Mouse (Mus musculus) midbrain, embryonic 15.5 days (tissue): ENCODE measurements at regions not wholly inside any gene's neighbourhood (a gene's known extent, or its start where the extent isn't known, plus 50 kb on each side); places are given as distances from the start of the nearest gene placed in this dataset.
"Not testable (repeated sequence)": the region's sequence is repeated elsewhere in the genome, so short reads cannot be mapped to it uniquely, and the experiment has no call there.

ENCODE experiments used
- ATAC-seq: fragments of 200-750 bp; cut with Nextera tagmentation; replicated peaks from 2 replicates; pipeline ENCODE4 v1.8.0; 2017; ENCODE audit warnings: moderate TSS enrichment
- H3K27ac ChIP-seq: fragments of 300-500 bp; sonication (generic); 2 replicates; pipeline ENCODE4 v1.5.1; 2015; ENCODE audit warnings: mild to moderate bottlenecking, inconsistent platforms
- H3K27me3 ChIP-seq: fragments of 300-500 bp; sonication (generic); replicated peaks from 2 replicates; pipeline ENCODE4 v1.6.1; 2015; ENCODE audit warnings: inconsistent platforms
- H3K36me3 ChIP-seq: fragments of 300-500 bp; sonication (generic); replicated peaks from 2 replicates; pipeline ENCODE4 v1.6.1; 2015; ENCODE audit warnings: inconsistent platforms
- H3K4me1 ChIP-seq: fragments of 300-500 bp; sonication (generic); 2 replicates; pipeline ENCODE4 v1.6.1; 2015; ENCODE audit warnings: inconsistent platforms
- H3K4me2 ChIP-seq: fragments of 300-500 bp; sonication (generic); 2 replicates; pipeline ENCODE4 v1.6.1; 2015; ENCODE audit warnings: inconsistent platforms, mild to moderate bottlenecking, moderate library complexity
- H3K4me3 ChIP-seq: fragments of 300-500 bp; sonication (generic); 2 replicates; pipeline ENCODE4 v1.5.1; 2015; ENCODE audit warnings: mild to moderate bottlenecking, inconsistent platforms
- H3K9ac ChIP-seq: fragments of 300-500 bp; sonication (generic); 2 replicates; pipeline ENCODE4 v1.6.1; 2015; ENCODE audit warnings: mild to moderate bottlenecking, inconsistent platforms
- H3K9me3 ChIP-seq: fragments of 300-500 bp; sonication (generic); 2 replicates; pipeline ENCODE4 v1.6.1; 2016; ENCODE audit warnings: inconsistent platforms
- WGBS: fragments of 180-500 bp; shearing (Covaris S2); methylation state at CpG from one replicate; pipeline ENCODE4 v1.1.7; 2015; ENCODE audit warnings: mixed read lengths; 5-methylcytosine and 5-hydroxymethylcytosine counted together

DNA sequence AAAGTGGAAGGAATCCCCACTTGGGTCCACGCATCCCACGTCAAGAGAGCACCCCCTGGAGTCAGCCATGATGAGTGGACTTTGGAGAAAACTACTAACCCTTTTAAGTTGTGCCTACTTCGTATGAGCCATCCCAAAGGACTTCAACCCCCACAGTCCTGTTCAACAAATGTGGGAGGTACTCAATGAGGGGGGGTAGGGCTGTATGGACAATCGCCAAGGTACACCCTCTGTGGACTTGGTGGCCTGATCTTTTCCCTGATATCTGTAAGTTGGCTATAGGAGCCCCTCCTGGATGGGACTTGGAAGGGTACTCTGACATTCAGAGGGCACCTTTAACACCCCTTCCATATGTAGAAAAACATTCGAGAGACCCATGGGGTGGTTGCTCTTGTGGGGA, 256.5 kb upstream of the Olfr161 start:
- H3K27ac ChIP-seq, H3K4me1 ChIP-seq, H3K36me3 ChIP-seq, H3K4me2 ChIP-seq, H3K9ac ChIP-seq, ATAC-seq, H3K4me3 ChIP-seq, H3K27me3 ChIP-seq, H3K9me3 ChIP-seq: not testable (repeated sequence)
- WGBS: 83% methylated on average over 5 of the region's 5 CpGs

GRCm38 (mm10) chr16:3343372-3343771, 247.5 kb upstream of the Olfr161 start:
- not testable (repeated sequence) for H3K9me3 ChIP-seq, H3K4me3 ChIP-seq, H3K36me3 ChIP-seq, H3K27me3 ChIP-seq, H3K4me1 ChIP-seq, H3K4me2 ChIP-seq, H3K9ac ChIP-seq, H3K27ac ChIP-seq, ATAC-seq
- WGBS: 30% methylated on average over 4 of the region's 4 CpGs

GRCm38 (mm10) chr16:3344725-3345380, 246.0 kb upstream of the Olfr161 start:
- not testable (repeated sequence) for H3K36me3 ChIP-seq, H3K27ac ChIP-seq, H3K9me3 ChIP-seq, H3K4me3 ChIP-seq, H3K4me2 ChIP-seq, H3K9ac ChIP-seq, H3K27me3 ChIP-seq, ATAC-seq, H3K4me1 ChIP-seq
- no CpG with 5 or more reads among the region's 1 CpGs for WGBS

DNA sequence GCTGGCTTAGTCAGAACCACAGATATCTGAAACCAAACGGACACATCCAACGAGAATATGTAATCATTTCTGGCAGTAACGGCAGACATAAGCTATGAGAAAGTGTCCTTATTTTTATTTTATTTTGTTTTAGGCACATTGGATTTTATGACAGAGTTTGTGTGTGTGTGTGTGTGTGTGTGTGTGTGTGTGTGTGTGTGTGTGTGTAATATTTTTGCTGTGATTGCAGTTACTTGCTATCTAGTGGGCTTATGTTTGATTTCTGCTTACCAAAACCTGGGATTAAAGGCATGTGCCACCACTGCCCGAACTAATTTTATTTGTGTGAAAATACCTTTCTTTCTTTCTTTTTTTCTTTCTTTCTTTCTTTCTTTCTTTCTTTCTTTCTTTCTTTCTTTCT, 241.5 kb upstream of the Olfr161 start:
- ATAC-seq, H3K9ac ChIP-seq: not testable (repeated sequence)
- WGBS: 78% methylated on average over 1 of the region's 4 CpGs

GRCm38 (mm10) chr16:3349850-3350547, 240.8 kb upstream of the Olfr161 start:
- not testable (repeated sequence) for H3K9ac ChIP-seq, H3K4me2 ChIP-seq, H3K36me3 ChIP-seq, H3K4me3 ChIP-seq, H3K27me3 ChIP-seq, H3K4me1 ChIP-seq, H3K27ac ChIP-seq, H3K9me3 ChIP-seq
- ATAC-seq: 0 out of 2 replicates have a peak, but pooled peaks have one; percentile 45
- 42% methylated on average over 3 of the region's 4 CpGs for WGBS

More for the DNA sequence above, 241.5 kb upstream of the Olfr161 start:
- not testable (repeated sequence) for H3K9me3 ChIP-seq, H3K4me3 ChIP-seq, H3K36me3 ChIP-seq, H3K4me1 ChIP-seq, H3K27me3 ChIP-seq, H3K27ac ChIP-seq, H3K4me2 ChIP-seq

- H3K9ac ChIP-seq, H3K36me3 ChIP-seq, H3K4me1 ChIP-seq, H3K27ac ChIP-seq, H3K9me3 ChIP-seq, H3K4me3 ChIP-seq, H3K27me3 ChIP-seq, H3K4me2 ChIP-seq: not testable (repeated sequence)
- WGBS: 65% methylated on average over 7 of the region's 7 CpGs
- ATAC-seq: peak; percentile 79
Measured at GRCm38 (mm10) chr16:3350668-3351507, 240.0 kb upstream of the Olfr161 start.

- 75% methylated on average over 3 of the region's 3 CpGs for WGBS
- peak; percentile 63; the same call in 1 of the 2 replicates for ATAC-seq
- H3K27ac ChIP-seq: not testable (repeated sequence)
Measured at GRCm38 (mm10) chr16:3351508-3352046, 239.3 kb upstream of the Olfr161 start.

More at GRCm38 (mm10) chr16:3351508-3352046, 239.3 kb upstream of the Olfr161 start:
- not testable (repeated sequence) for H3K4me3 ChIP-seq, H3K27me3 ChIP-seq, H3K4me1 ChIP-seq, H3K9me3 ChIP-seq, H3K4me2 ChIP-seq, H3K36me3 ChIP-seq, H3K9ac ChIP-seq
